Mouse (Mus musculus) small intestine, adult 2 months (tissue): ENCODE data around the gene Cox10.

Experiments
- CTCF ChIP-seq: fragments of 200-500 bp; IDR thresholded peaks from 2 replicates; pipeline ENCODE4 v1.5.1; 2012; ENCODE audit warnings: low read depth, mild to moderate bottlenecking, control low read depth, inconsistent platforms, low read length, moderate library complexity, mixed read lengths; ENCODE audit not compliant: insufficient replicate concordance, insufficient read length; ENCODE audit errors: extremely low read depth
- POLR2A ChIP-seq: fragments of 200-500 bp; IDR thresholded peaks from 2 replicates; pipeline ENCODE4 v1.6.1; 2012; ENCODE audit warnings: low read depth, mild to moderate bottlenecking, control low read depth, inconsistent platforms, low read length, moderate library complexity

- no peak for TF ChIP-seq CTCF
- TF ChIP-seq POLR2A = peak; percentile 76; the same call in 1 of the 2 replicates
Measured at GRCm38 (mm10) chr11:64078956-64079726, at the start of gene Cox10.
